Mouse (Mus musculus): ENCODE measurements around the gene Cdkal1. TPM values are rescaled to one million over a fixed set of nuclear protein-coding genes. Genes with fewer than 3 reads are reported as not detected.
A peak's percentile ranks its signal among the peaks of the same experiment; 100 is the strongest.

Gene Cdkal1
- polyA plus RNA-seq, 2 experiments = 10.8 to 29.8 TPM

DNA sequence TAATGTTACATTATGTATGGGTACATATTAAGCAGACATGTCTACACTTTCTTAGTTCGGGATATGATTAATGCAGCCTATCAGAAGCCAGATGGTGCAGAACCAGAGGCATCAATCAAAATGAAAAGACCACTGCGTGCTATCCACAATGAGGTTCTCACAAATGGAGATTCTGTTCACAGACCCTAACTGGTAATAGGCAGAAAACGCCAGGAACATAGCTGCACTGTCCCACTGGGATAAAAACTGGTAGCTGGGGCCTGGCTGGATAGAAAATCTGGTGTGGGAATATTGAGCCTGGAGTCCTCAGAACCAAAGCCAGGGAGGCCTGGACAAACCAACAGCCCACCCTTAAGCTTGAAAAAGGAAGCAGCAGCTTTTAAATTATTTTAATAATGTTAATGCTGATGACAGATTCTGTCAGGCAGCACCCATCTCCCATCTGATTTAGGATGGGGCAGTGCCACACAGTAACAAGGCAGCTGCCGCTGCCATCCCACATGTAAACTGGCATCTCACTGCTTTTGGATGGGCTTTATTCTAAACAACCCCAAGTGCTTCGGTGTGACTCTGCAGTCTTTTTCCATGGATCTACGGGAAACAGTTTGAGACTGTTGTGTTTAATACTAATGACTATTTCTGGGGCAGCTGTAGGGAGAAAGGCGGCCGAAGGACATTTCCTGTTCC lies 438.9 kb downstream of the Cdkal1 start:
- no peak overlapping the region for H3K4me3 ChIP-seq (replicated peaks; ENCODE audit: low read length)
- ATAC-seq (ENCODE audit: low FRiP score, low read depth) (peak; percentile 34; the same call in 1 of the 2 replicates), DNase-seq (ENCODE audit: low spot score) (peak; percentile 52)
- H3K9ac ChIP-seq (ENCODE audit: low read depth, low read length, severe bottlenecking) = no peak overlapping the region
- TF ChIP-seq POLR2A (IDR thresholded peaks at IDR 0.05; ENCODE audit: borderline replicate concordance, extremely low read depth, insufficient read depth, insufficient read length) = no peak
- no peaks in the 10 kb centered on the region for H3K27me3 ChIP-seq (ENCODE audit: control insufficient read depth, insufficient read depth, low read length)
- 21% methylated on average over 8 of the region's 8 CpGs for WGBS
- no peak overlapping the region; the same call in 1 of the 2 replicates for H3K4me2 ChIP-seq (replicated peaks; ENCODE audit: low read depth, low read length, severe bottlenecking)
- H3K4me1 ChIP-seq (ENCODE audit: control insufficient read depth, insufficient read depth, low read length) = peaks cover 23% of the 10 kb centered on the region
- no peaks in the 10 kb centered on the region for H3K9me3 ChIP-seq (ENCODE audit: control insufficient read depth, low read length)
- H3K27ac ChIP-seq (replicated peaks; ENCODE audit: low read depth, low read length) = peak overlapping the region; percentile 65; the same call in 1 of the 2 replicates
- no peaks in the 10 kb centered on the region for H3K36me3 ChIP-seq (ENCODE audit: control insufficient read depth, insufficient read depth, low read length)

DNA sequence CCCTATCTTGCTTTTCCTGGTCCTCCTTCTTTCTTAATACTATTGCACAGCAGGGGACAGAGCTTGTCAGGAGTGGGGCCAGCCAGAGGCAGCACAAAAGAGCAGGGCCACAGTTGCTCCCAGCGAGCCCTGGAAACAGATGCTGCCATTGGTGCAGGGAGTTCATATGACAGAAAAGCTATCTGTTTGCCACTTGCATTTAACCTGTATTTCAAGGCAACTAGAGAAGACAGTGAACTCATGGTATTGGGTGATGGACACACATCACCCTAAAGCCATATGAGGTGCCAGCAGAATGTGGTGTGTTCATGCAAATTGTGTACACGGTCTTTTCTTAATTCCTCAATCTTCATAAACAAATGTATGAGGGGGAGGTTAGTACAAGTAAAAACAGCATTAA lies 439.5 kb downstream of the Cdkal1 start:
- ATAC-seq (ENCODE audit: low FRiP score, low read depth) (no peak), DNase-seq (ENCODE audit: low spot score) (no peak)
- H3K9ac ChIP-seq (ENCODE audit: low read depth, low read length, severe bottlenecking) = no peak overlapping the region
- H3K27me3 ChIP-seq (ENCODE audit: control insufficient read depth, insufficient read depth, low read length) = no peaks in the 10 kb centered on the region
- 38% methylated on average over 2 of the region's 2 CpGs for WGBS
- H3K9me3 ChIP-seq (ENCODE audit: control insufficient read depth, low read length) = no peaks in the 10 kb centered on the region
- no peaks in the 10 kb centered on the region for H3K36me3 ChIP-seq (ENCODE audit: control insufficient read depth, insufficient read depth, low read length)
- H3K4me1 ChIP-seq (ENCODE audit: control insufficient read depth, insufficient read depth, low read length) = peaks cover 23% of the 10 kb centered on the region
- H3K27ac ChIP-seq (replicated peaks; ENCODE audit: low read depth, low read length) = no peak overlapping the region
- no peak overlapping the region for H3K4me2 ChIP-seq (replicated peaks; ENCODE audit: low read depth, low read length, severe bottlenecking)
- no peak for TF ChIP-seq POLR2A (IDR thresholded peaks at IDR 0.05; ENCODE audit: borderline replicate concordance, extremely low read depth, insufficient read depth, insufficient read length)
- no peak overlapping the region for H3K4me3 ChIP-seq (replicated peaks; ENCODE audit: low read length)

DNA sequence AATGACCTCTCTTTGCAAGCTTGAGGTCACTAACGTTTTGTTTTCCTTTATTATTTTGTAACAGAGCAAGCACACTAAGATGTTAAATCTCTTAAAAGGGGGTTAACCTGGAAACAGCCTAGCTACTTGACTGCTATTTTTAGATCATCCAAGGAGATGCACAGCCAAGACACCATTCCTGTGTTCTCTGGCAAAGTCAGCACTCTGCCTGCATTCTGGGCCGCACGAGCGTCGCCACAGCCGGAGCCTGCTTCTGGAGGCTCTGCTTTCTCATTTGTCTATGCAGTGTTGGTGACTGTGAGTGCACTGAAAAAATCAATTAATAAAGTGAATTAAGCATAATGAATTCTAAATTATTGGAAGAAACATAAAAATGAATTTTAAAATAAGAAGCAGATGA lies 440.6 kb downstream of the Cdkal1 start:
- WGBS = 54% methylated on average over 6 of the region's 6 CpGs
- H3K27ac ChIP-seq (replicated peaks; ENCODE audit: low read depth, low read length) = no peak overlapping the region
- H3K4me3 ChIP-seq (replicated peaks; ENCODE audit: low read length) = no peak overlapping the region
- H3K4me2 ChIP-seq (replicated peaks; ENCODE audit: low read depth, low read length, severe bottlenecking) = no peak overlapping the region
- H3K4me1 ChIP-seq (ENCODE audit: control insufficient read depth, insufficient read depth, low read length) = peaks cover 23% of the 10 kb centered on the region
- TF ChIP-seq POLR2A (IDR thresholded peaks at IDR 0.05; ENCODE audit: borderline replicate concordance, extremely low read depth, insufficient read depth, insufficient read length) = no peak
- no peak overlapping the region for H3K9ac ChIP-seq (ENCODE audit: low read depth, low read length, severe bottlenecking)
- no peak for DNase-seq (ENCODE audit: low spot score)
- no peak for ATAC-seq (ENCODE audit: low FRiP score, low read depth)
- H3K36me3 ChIP-seq (ENCODE audit: control insufficient read depth, insufficient read depth, low read length) = no peaks in the 10 kb centered on the region
- H3K9me3 ChIP-seq (ENCODE audit: control insufficient read depth, low read length) = no peaks in the 10 kb centered on the region
- no peaks in the 10 kb centered on the region for H3K27me3 ChIP-seq (ENCODE audit: control insufficient read depth, insufficient read depth, low read length)

DNA sequence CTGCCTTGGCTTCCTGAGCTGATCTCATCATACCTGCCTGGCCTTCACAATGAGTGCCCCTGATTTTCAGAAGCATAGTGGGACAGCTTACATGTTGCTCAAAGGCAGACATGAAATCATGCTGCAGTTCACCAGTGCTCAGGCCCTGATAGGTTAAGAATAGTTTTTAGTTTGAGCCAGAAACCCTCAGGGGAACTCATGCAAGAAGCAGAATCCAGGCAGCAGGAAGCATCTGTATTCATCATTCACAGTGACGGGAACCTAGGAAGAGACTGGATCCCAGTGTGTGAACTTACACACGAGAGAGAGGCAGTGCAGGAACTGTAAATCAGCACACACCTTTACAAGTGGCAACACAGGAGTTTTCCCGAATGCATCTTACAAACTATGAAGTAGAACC lies 441.0 kb downstream of the Cdkal1 start:
- no peak for ATAC-seq (ENCODE audit: low FRiP score, low read depth)
- 17% methylated on average over 3 of the region's 3 CpGs for WGBS
- no peak for TF ChIP-seq POLR2A (IDR thresholded peaks at IDR 0.05; ENCODE audit: borderline replicate concordance, extremely low read depth, insufficient read depth, insufficient read length)

DNA sequence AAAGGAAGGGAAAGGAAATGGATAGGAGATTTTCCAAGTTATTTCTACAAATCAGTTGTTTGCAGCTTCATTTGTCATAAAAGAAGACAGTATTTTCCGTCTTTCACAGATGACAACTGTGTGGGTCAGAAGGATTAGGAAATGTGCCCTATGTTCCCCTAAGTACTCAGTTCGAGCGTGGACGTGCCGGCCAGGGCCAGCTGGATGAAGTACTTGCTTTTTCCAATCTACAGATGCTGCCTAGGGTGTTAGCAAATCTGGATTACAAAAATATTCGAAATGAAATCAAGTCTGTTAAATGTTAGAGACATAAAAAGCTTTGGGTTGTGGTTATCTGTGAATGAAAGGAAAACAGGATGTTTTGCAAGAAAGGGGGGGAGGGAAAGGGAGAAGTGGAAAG lies 444.3 kb downstream of the Cdkal1 start:
- Histone ChIP-seq H3K4me3 (replicated peaks; ENCODE audit: low read length) (no peak overlapping the region), H3K27me3 (ENCODE audit: control insufficient read depth, insufficient read depth, low read length) (no peaks in the 10 kb centered on the region), H3K9me3 (ENCODE audit: control insufficient read depth, low read length) (no peaks in the 10 kb centered on the region), H3K4me2 (replicated peaks; ENCODE audit: low read depth, low read length, severe bottlenecking) (no peak overlapping the region), H3K27ac (replicated peaks; ENCODE audit: low read depth, low read length) (no peak overlapping the region), H3K36me3 (ENCODE audit: control insufficient read depth, insufficient read depth, low read length) (no peaks in the 10 kb centered on the region), H3K9ac (ENCODE audit: low read depth, low read length, severe bottlenecking) (no peak overlapping the region), H3K4me1 (ENCODE audit: control insufficient read depth, insufficient read depth, low read length) (peaks cover 21% of the 10 kb centered on the region)
- no peak for DNase-seq (ENCODE audit: low spot score)
- 89% methylated on average over 6 of the region's 6 CpGs for WGBS
- no peak for ATAC-seq (ENCODE audit: low FRiP score, low read depth)
- no peak for TF ChIP-seq POLR2A (IDR thresholded peaks at IDR 0.05; ENCODE audit: borderline replicate concordance, extremely low read depth, insufficient read depth, insufficient read length)

More for the DNA sequence above, 441.0 kb downstream of the Cdkal1 start:
- Histone ChIP-seq H3K27ac (replicated peaks; ENCODE audit: low read depth, low read length) (no peak overlapping the region), H3K36me3 (ENCODE audit: control insufficient read depth, insufficient read depth, low read length) (no peaks in the 10 kb centered on the region), H3K4me1 (ENCODE audit: control insufficient read depth, insufficient read depth, low read length) (peaks cover 23% of the 10 kb centered on the region), H3K4me2 (replicated peaks; ENCODE audit: low read depth, low read length, severe bottlenecking) (no peak overlapping the region), H3K27me3 (ENCODE audit: control insufficient read depth, insufficient read depth, low read length) (no peaks in the 10 kb centered on the region), H3K4me3 (replicated peaks; ENCODE audit: low read length) (no peak overlapping the region), H3K9ac (ENCODE audit: low read depth, low read length, severe bottlenecking) (no peak overlapping the region), H3K9me3 (ENCODE audit: control insufficient read depth, low read length) (no peaks in the 10 kb centered on the region)
- DNase-seq (ENCODE audit: low spot score) = no peak

Measured in limb, embryonic 14.5 days (tissue).